ENCODE assay signal across 8 mouse cellular contexts in the genomic region with DNA sequence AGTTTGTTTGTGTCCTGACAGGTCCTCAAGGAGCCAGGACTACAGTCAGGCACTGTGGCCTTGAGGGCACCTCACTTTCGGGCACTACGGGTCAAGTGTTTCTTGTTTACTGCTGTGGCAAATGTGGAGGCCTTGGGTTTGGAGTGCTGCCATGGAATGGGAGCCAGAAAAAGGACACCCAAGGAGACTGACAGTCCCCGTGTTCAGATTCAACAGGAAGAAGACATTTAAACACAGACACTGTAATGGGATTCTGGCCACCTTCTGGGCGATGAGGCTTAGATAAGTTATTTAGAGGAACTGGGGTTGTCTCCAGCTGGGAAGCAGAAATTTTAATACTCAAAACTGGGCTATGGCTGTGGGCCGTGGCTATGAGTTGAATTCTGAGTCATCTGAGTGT.
A peak's percentile ranks its signal among the peaks of the same experiment; 100 is the strongest.
DNase-seq lines count a peak whose midpoint lies in the region.
"Had no signal": no experiment of that assay in that cellular context is flagged by ENCODE, and none has a peak within 500 bp of the region (broad histone marks: within the 10 kb centered on the region; RNA-seq: fewer than 3 reads in every experiment).

No protein-coding gene starts in this region.

- peak; percentile 66 for DNase-seq in ovary, adult 18-20 months (ENCODE audit: low spot score)
- DNase-seq in ovary, postnatal 14 days (ENCODE audit: low spot score): no peak
- DNase-seq in adrenal gland, postnatal 25 days: peak; percentile 45
- DNase-seq in cerebellum, postnatal 36 days: peak; percentile 45 to 57
- peak; percentile 58 for DNase-seq in telencephalon, adult 2 months (ENCODE audit: low read depth, low spot score)
- no peak for DNase-seq in layer of hippocampus, postnatal 25 days (ENCODE audit: extremely low spot score in 1 of 2, low spot score in 1 of 2)
- no peak for DNase-seq in thymus, postnatal 4 days
- DNase-seq: retina, postnatal 1 day had no signal

Comparison
In these comparisons a context has a peak if more than half of its experiments do, and no peak if none do; other contexts are left out.
1. DNase-seq: peak in ovary, adult 18-20 months (single experiment), adrenal gland, postnatal 25 days (single experiment), cerebellum, postnatal 36 days (2 of 2) and telencephalon, adult 2 months (single experiment); none in ovary, postnatal 14 days (single experiment), layer of hippocampus, postnatal 25 days (0 of 2) and thymus, postnatal 4 days (single experiment).